ENCODE assay signal across 23 mouse cellular contexts in the genomic region with DNA sequence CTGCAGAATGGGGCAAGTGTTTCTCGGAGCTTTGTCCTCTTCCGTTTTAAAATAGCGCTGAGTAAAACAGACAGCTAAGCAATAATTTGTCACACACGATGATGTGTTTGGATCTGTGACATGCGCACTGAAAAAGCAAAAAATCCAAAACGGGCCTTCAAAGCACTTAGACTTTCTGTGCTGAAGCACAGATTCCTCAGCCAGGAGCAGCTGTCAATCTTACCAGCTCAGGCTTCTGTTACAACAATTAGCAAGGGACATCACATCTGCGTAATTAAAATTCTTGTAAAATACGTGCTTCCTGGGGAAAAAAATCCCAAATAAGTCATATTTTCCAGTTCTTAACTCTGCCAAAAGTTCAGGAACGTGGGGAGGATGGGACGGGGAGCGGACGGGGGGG. TPM values are rescaled to one million over a fixed set of nuclear protein-coding genes. Genes with fewer than 3 reads are reported as not detected.
"Had no signal": no experiment of that assay in that cellular context is flagged by ENCODE, and none has a peak within 500 bp of the region (broad histone marks: within the 10 kb centered on the region; RNA-seq: fewer than 3 reads in every experiment).

No protein-coding gene starts in this region.

- H3K4me1 ChIP-seq: liver, embryonic 13.5 days had no signal

- H3K9me3 ChIP-seq: liver, embryonic 13.5 days; midbrain, embryonic 12.5 days; midbrain, embryonic 15.5 days; neural tube, embryonic 13.5 days had no signal

- H3K27me3 ChIP-seq: liver, embryonic 13.5 days had no signal

- H3K27ac ChIP-seq: kidney, postnatal 0 days; left cerebral cortex, adult 2 months; liver, embryonic 13.5 days; midbrain, embryonic 12.5 days; midbrain, embryonic 15.5 days; neural tube, embryonic 13.5 days had no signal

- H3K36me3 ChIP-seq: liver, embryonic 13.5 days; midbrain, embryonic 12.5 days; midbrain, embryonic 15.5 days; neural tube, embryonic 13.5 days had no signal

- DNase-seq: kidney, adult 2 months; kidney, postnatal 25 days; liver, embryonic 13.5 days; lung, adult 2 months; lung, postnatal 14 days; lung, postnatal 4 days; thymus, postnatal 25 days had no signal

- H3K4me2 ChIP-seq: liver, embryonic 13.5 days; midbrain, embryonic 12.5 days; midbrain, embryonic 15.5 days; neural tube, embryonic 13.5 days had no signal

- H3K4me3 ChIP-seq: left cerebral cortex, adult 2 months; liver, embryonic 13.5 days; midbrain, embryonic 12.5 days; midbrain, embryonic 15.5 days; myocyte; neural tube, embryonic 13.5 days had no signal

- H3K9ac ChIP-seq: liver, embryonic 13.5 days; midbrain, embryonic 12.5 days; midbrain, embryonic 15.5 days; neural tube, embryonic 13.5 days had no signal

- ATAC-seq: intestine, postnatal 0 days; midbrain, embryonic 15.5 days had no signal

RNA-seq across cellular contexts. Expression of a gene that starts 43.6 kb away (rescaled TPM):
- total RNA-seq: liver, adult 2 months; megakaryocyte progenitor cell, adult 5-6 weeks; megakaryocyte-erythroid progenitor cell, adult 5-6 weeks; monocyte, adult 5-6 weeks had no signal
- polyA plus RNA-seq: intestine, postnatal 0 days; kidney, adult 2 months; kidney, embryonic 14.5 days; liver, adult 2 months; liver, embryonic 13.5 days; liver, embryonic 16.5 days; lung, adult 2 months; lung, embryonic 16.5 days; myocyte; spleen, adult 2 months; stomach, embryonic 16.5 days had no signal
